Comparison of ENCODE assay signal across 9 mouse cellular contexts in the genomic region with DNA sequence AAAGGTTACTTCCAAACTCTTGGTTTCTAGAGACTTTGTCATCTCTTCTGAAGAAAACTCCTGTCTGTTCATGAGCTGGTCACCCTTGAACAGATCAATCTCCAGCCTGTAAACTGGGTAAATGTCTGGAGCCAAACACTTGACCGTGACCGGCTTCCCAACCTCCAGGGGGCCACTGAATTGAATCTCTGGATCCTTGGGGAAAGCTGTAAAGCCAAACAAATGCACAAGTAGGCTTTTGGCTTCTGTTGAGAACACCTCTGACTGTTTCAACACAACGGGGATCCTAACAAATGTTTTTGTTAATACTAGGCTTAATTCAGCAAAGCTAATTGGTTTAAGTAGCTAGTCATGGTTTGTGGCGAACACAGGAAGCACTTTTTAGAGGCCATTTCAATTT. TPM values are rescaled to one million over a fixed set of nuclear protein-coding genes. Genes with fewer than 3 reads are reported as not detected.
A peak's percentile ranks its signal among the peaks of the same experiment; 100 is the strongest.
DNase-seq lines count a peak whose midpoint lies in the region; ATAC-seq lines count a peak whose summit lies in the region.
"Had no signal": no experiment of that assay in that cellular context is flagged by ENCODE, and none has a peak within 500 bp of the region (broad histone marks: within the 10 kb centered on the region; RNA-seq: fewer than 3 reads in every experiment).

No protein-coding gene starts in this region.

- peak overlapping the region; percentile 57 for H3K4me3 ChIP-seq in heart, embryonic 10.5 days
- no peak overlapping the region for H3K4me3 ChIP-seq in forebrain, embryonic 16.5 days (replicated peaks; ENCODE audit: low read length)
- peak overlapping the region; percentile 50 for H3K4me3 ChIP-seq in liver, embryonic 13.5 days (replicated peaks)

- peaks cover 12% of the 10 kb centered on the region for H3K4me1 ChIP-seq in heart, embryonic 10.5 days
- peaks cover 6% of the 10 kb centered on the region for H3K4me1 ChIP-seq in forebrain, embryonic 16.5 days (replicated peaks; ENCODE audit: control insufficient read depth, insufficient read depth, low read length)
- peaks cover 2% of the 10 kb centered on the region; the same call in 1 of the 2 replicates for H3K4me1 ChIP-seq in liver, embryonic 13.5 days (replicated peaks)

- 0 out of 2 replicates have a peak overlapping the region, but pooled peaks have one; percentile 10 for H3K4me2 ChIP-seq in forebrain, embryonic 16.5 days (ENCODE audit: low read length)
- H3K4me2 ChIP-seq in liver, embryonic 13.5 days, result peak overlapping the region; percentile 59

- ATAC-seq in forebrain, embryonic 16.5 days, result no peak
- no peak for ATAC-seq in liver, embryonic 13.5 days (ENCODE audit: low read depth)

- DNase-seq in heart, embryonic 10.5 days (ENCODE audit: low spot score), result no peak
- DNase-seq in heart, adult 18-20 months, result no peak
- DNase-seq in Muller cell, postnatal 12 days (ENCODE audit: inconsistent ontology term), result peak; percentile 48
- no peak for DNase-seq in liver, embryonic 13.5 days
- DNase-seq in testis, postnatal 14 days (ENCODE audit: low spot score), result no peak
- DNase-seq in gastrocnemius, postnatal 4 days (ENCODE audit: low spot score in 2 of 2), result no peak
- DNase-seq in yolk sac, embryonic 10.5 days (ENCODE audit: low spot score), result no peak

- H3K27me3 ChIP-seq in heart, embryonic 10.5 days (ENCODE audit: insufficient read depth, poor library complexity, severe bottlenecking), result no peaks in the 10 kb centered on the region
- H3K27me3 ChIP-seq in forebrain, embryonic 16.5 days (replicated peaks; ENCODE audit: control insufficient read depth, insufficient read depth, low read length), result no peaks in the 10 kb centered on the region
- H3K27me3 ChIP-seq in liver, embryonic 13.5 days, result no peaks in the 10 kb centered on the region
- H3K27me3 ChIP-seq: CH12.LX had no signal

- H3K9me3 ChIP-seq in heart, embryonic 10.5 days, result no peaks in the 10 kb centered on the region
- no peaks in the 10 kb centered on the region for H3K9me3 ChIP-seq in forebrain, embryonic 16.5 days (ENCODE audit: control insufficient read depth, low read length)
- no peaks in the 10 kb centered on the region for H3K9me3 ChIP-seq in liver, embryonic 13.5 days (replicated peaks)

- no peak overlapping the region for H3K9ac ChIP-seq in forebrain, embryonic 16.5 days (replicated peaks; ENCODE audit: low read depth, low read length)
- H3K9ac ChIP-seq in liver, embryonic 13.5 days, result no peak overlapping the region

- 32% methylated on average over 4 of the region's 4 CpGs for WGBS in heart, embryonic 10.5 days
- 25% methylated on average over 4 of the region's 4 CpGs for WGBS in forebrain, embryonic 16.5 days
- WGBS in liver, embryonic 13.5 days (ENCODE audit: insufficient replicate concordance), result 54% methylated on average over 4 of the region's 4 CpGs

- H3K27ac ChIP-seq in heart, embryonic 10.5 days, result peak overlapping the region; percentile 84
- H3K27ac ChIP-seq in forebrain, embryonic 16.5 days (ENCODE audit: low read length), result no peak overlapping the region
- peak overlapping the region; percentile 3; the same call in 1 of the 2 replicates for H3K27ac ChIP-seq in liver, embryonic 13.5 days

- H3K36me3 ChIP-seq in heart, embryonic 10.5 days, result peaks cover 25% of the 10 kb centered on the region
- H3K36me3 ChIP-seq in forebrain, embryonic 16.5 days (ENCODE audit: control insufficient read depth, insufficient read depth), result no peaks in the 10 kb centered on the region
- peaks cover 12% of the 10 kb centered on the region; the same call in 1 of the 2 replicates for H3K36me3 ChIP-seq in liver, embryonic 13.5 days

RNA-seq across cellular contexts. Expression of gene Vcam1, which starts 3.4 kb away (rescaled TPM):
- 61.3 and 66.1 TPM in 2 replicates for polyA plus RNA-seq in heart, embryonic 10.5 days (2016; fragmentation: Nextera tagmentation; extraction: Ambion mirVana)
- total RNA-seq in heart, adult 18-20 months (2021), result 10 to 100 TPM; 16.7 to 23.8 TPM
- polyA plus RNA-seq in forebrain, embryonic 16.5 days (2015; fragmentation: Nextera tagmentation; extraction: Ambion mirVana), result 28.4 and 33.1 TPM in 2 replicates
- polyA plus RNA-seq in liver, embryonic 13.5 days (2015; fragmentation: Nextera tagmentation; extraction: Ambion mirVana), result 47.4 and 57.8 TPM in 2 replicates
- total RNA-seq in gastrocnemius, postnatal 4 days (2021), result 10 to 100 TPM; 20.4 to 21.9 TPM
